Comparison of ENCODE assay signal across 20 mouse cellular contexts in the genomic region with DNA sequence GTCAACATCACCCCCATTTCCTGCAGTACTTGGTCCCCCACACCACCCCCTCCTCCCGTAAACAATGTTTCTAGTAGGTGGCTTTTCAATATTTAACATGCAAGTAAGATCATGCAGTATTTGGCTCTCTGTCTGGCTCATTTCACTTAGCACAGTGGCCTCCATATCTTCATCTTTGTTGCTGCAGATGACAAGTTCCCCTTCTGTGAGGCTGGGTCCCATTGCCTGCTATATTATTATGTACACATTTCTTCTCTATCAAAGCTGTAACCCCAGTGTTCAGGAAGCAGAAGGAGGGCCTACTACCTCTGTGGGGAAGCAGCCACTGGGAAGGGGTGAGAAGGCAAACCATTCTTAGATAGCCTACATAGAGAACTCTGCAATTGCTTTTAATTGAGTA. TPM values are rescaled to one million over a fixed set of nuclear protein-coding genes. Genes with fewer than 3 reads are reported as not detected.
"Had no signal": no experiment of that assay in that cellular context is flagged by ENCODE, and none has a peak within 500 bp of the region (broad histone marks: within the 10 kb centered on the region; RNA-seq: fewer than 3 reads in every experiment).

No protein-coding gene starts in this region.

- H3K27ac ChIP-seq: kidney, embryonic 15.5 days; lung, embryonic 15.5 days; midbrain, embryonic 10.5 days; midbrain, embryonic 13.5 days; neural tube, embryonic 13.5 days; stomach, embryonic 15.5 days had no signal

- DNase-seq: kidney, adult 11 months; kidney, adult 8-10 months; kidney, postnatal 10 days; kidney, postnatal 36 days; lung, adult 18-20 months; lung, postnatal 10 days; retina, postnatal 1 day; right cerebral cortex, postnatal 25 days; spleen, adult 18-20 months had no signal

- H3K27me3 ChIP-seq: kidney, embryonic 15.5 days; lung, embryonic 15.5 days; midbrain, embryonic 13.5 days; neural tube, embryonic 13.5 days; stomach, embryonic 15.5 days had no signal

- ATAC-seq: midbrain, embryonic 13.5 days; midbrain, embryonic 16.5 days had no signal

- H3K4me1 ChIP-seq: midbrain, embryonic 10.5 days; stomach, embryonic 15.5 days had no signal

- H3K9me3 ChIP-seq: kidney, embryonic 15.5 days; lung, embryonic 15.5 days; midbrain, embryonic 10.5 days; midbrain, embryonic 13.5 days; neural tube, embryonic 13.5 days; stomach, embryonic 15.5 days had no signal

- H3K4me3 ChIP-seq: kidney, embryonic 15.5 days; lung, embryonic 15.5 days; megakaryocyte, embryonic 14.5 days; midbrain, embryonic 10.5 days; midbrain, embryonic 13.5 days; myocyte; neural tube, embryonic 13.5 days; stomach, embryonic 15.5 days had no signal

- H3K9ac ChIP-seq: kidney, embryonic 15.5 days; lung, embryonic 15.5 days; midbrain, embryonic 13.5 days; neural tube, embryonic 13.5 days; stomach, embryonic 15.5 days had no signal

- H3K4me2 ChIP-seq: kidney, embryonic 15.5 days; lung, embryonic 15.5 days; midbrain, embryonic 13.5 days; neural tube, embryonic 13.5 days; stomach, embryonic 15.5 days had no signal

- H3K36me3 ChIP-seq: kidney, embryonic 15.5 days; lung, embryonic 15.5 days; midbrain, embryonic 13.5 days; neural tube, embryonic 13.5 days; stomach, embryonic 15.5 days had no signal

RNA-seq across cellular contexts. Expression of a gene that starts 40.6 kb away (rescaled TPM):
- total RNA-seq: monocyte, adult 5-6 weeks; neutrophil, adult 5-6 weeks had no signal
